Mouse (Mus musculus) stomach, embryonic 16.5 days (tissue): Measurements from ENCODE around the gene Smyd4. TPM values are rescaled to one million over a fixed set of nuclear protein-coding genes. Genes with fewer than 3 reads are reported as not detected.
A peak's percentile ranks its signal among the peaks of the same experiment; 100 is the strongest.
"Not testable (repeated sequence)": the region's sequence is repeated elsewhere in the genome, so short reads cannot be mapped to it uniquely, and the experiment has no call there.

Source experiments
- ATAC-seq: fragments of 200-750 bp; cut with Nextera tagmentation; 2 replicates; pipeline ENCODE4 v1.8.0; 2017; ENCODE audit warnings: moderate number of reproducible peaks, moderate TSS enrichment; ENCODE audit not compliant: insufficient read depth, low FRiP score
- H3K27ac ChIP-seq: fragments of 300-500 bp; sonication (generic); 2 replicates; pipeline ENCODE4 v1.5.1; 2014; ENCODE audit warnings: low read length
- H3K27me3 ChIP-seq: fragments of 300-500 bp; sonication (generic); 2 replicates; pipeline ENCODE4 v1.6.1; 2014; ENCODE audit warnings: low read length, control low read depth, mixed read lengths; ENCODE audit not compliant: control insufficient read depth, insufficient read depth
- H3K36me3 ChIP-seq: fragments of 300-500 bp; sonication (generic); 2 replicates; pipeline ENCODE4 v1.6.1; 2014; ENCODE audit warnings: low read length; ENCODE audit not compliant: control insufficient read depth, insufficient read depth
- H3K4me1 ChIP-seq: fragments of 300-500 bp; sonication (generic); 2 replicates; pipeline ENCODE4 v1.6.1; 2014; ENCODE audit warnings: low read length, control low read depth, mixed read lengths; ENCODE audit not compliant: control insufficient read depth, insufficient read depth
- H3K4me2 ChIP-seq: fragments of 300-500 bp; sonication (generic); 2 replicates; pipeline ENCODE4 v1.6.1; 2014; ENCODE audit warnings: low read depth, low read length, mixed read lengths
- H3K4me3 ChIP-seq: fragments of 300-500 bp; sonication (generic); replicated peaks from 2 replicates; pipeline ENCODE4 v1.5.1; 2014; ENCODE audit warnings: mild to moderate bottlenecking, low read length
- H3K9ac ChIP-seq: fragments of 300-500 bp; sonication (generic); 2 replicates; pipeline ENCODE4 v1.6.1; 2014; ENCODE audit warnings: low read length
- H3K9me3 ChIP-seq: fragments of 300-500 bp; sonication (generic); replicated peaks from 2 replicates; pipeline ENCODE4 v1.6.1; 2016; ENCODE audit warnings: low read length, control low read depth; ENCODE audit not compliant: control insufficient read depth
- WGBS: fragments of 180-500 bp; shearing (Covaris S2); extraction: QIAGEN DNeasy Blood & Tissue Kit; methylation state at CpG from one replicate; pipeline ENCODE4 v1.1.7; 2014; 5-methylcytosine and 5-hydroxymethylcytosine counted together
- polyA plus RNA-seq: library from polyadenylated mRNA; unstranded; fragments of >200 nt; fragmentation: Nextera tagmentation; extraction: Ambion mirVana; gene quantifications from 2 replicates; pipeline ENCODE4 v1.2.1, GENCODE M21; 2015

The Smyd4 gene
- polyA plus RNA-seq, 1 experiment from 2014 or later = 9.8 TPM

DNA sequence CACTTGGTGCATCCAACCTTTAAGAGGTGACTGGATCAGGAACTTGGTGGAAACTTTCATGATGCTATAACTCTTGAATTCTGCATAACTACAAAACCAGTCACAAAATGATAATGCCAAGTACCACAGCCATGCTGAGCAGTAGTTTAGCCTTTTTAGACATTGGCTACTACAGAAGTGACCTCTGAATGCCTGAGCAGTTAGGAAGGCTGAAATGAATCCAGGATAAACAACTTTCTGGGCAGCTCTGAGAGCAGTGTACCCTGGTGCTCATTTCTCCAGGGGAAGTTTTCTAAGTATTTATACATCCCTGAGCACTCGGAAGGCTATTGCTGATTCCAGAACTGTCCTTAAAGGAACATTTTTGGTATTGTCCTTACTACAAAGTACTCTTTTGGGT is 7.2 kb downstream of the Smyd4 start:
- 91% methylated on average over 1 of the region's 1 CpGs for WGBS
- H3K27me3 ChIP-seq = no peaks in the 10 kb centered on the region
- 0 out of 2 replicates have a peak, but pooled peaks cover 6% of the 10 kb centered on the region for H3K4me1 ChIP-seq
- no peaks in the 10 kb centered on the region for H3K9me3 ChIP-seq
- no peak overlapping the region for H3K4me3 ChIP-seq
- no peak overlapping the region for H3K27ac ChIP-seq
- no peak overlapping the region for H3K9ac ChIP-seq
- no peaks in the 10 kb centered on the region for H3K36me3 ChIP-seq
- H3K4me2 ChIP-seq = no peak overlapping the region
- ATAC-seq = no peak

DNA sequence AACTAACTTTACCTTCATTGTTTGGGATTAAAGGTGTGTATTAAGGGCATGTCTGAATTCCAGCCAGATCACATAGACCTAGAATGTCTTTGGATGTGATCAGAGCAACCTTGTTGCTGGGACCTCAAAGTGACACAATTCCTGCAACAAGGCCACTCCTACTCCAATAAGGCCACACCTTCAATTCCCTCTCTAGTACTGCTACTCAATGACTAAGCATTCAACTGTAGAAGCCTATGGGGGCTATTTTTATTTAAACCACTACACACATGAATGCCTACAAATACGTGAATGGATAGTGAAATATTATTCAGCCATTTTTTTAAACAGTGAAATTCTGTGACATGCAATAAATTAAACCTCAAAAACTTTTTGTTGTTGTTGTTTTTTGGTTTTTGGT is 28.9 kb downstream of the Smyd4 start:
- no peak overlapping the region for H3K27ac ChIP-seq
- H3K9ac ChIP-seq = no peak overlapping the region
- ATAC-seq = no peak
- H3K9me3 ChIP-seq = no peaks in the 10 kb centered on the region
- H3K36me3 ChIP-seq = no peaks in the 10 kb centered on the region
- 78% methylated on average over 1 of the region's 1 CpGs for WGBS
- no peak overlapping the region for H3K4me3 ChIP-seq
- no peaks in the 10 kb centered on the region for H3K27me3 ChIP-seq
- H3K4me2 ChIP-seq = no peak overlapping the region
- no peaks in the 10 kb centered on the region for H3K4me1 ChIP-seq

DNA sequence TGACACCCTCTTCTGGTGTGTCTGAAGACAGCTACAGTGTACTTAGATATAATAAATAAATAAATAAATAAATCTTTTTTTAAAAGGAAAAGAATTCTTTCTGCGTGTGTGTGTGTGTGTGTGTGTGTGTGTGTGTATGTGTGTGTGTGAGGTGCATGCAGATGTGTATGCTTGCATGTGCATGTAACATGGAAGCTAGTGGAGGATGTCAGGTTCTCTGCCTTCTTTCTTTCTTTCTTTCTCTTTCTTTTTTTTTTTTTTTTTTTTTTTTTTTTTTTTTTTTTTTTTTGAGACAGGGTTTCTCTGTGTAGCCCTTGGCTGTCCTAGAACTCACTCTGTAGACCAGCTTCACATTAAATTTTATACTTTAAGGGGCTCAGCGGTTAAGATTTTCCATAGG is 30.6 kb downstream of the Smyd4 start:
- H3K9me3 ChIP-seq, ATAC-seq, H3K27ac ChIP-seq, H3K4me2 ChIP-seq, H3K27me3 ChIP-seq, H3K9ac ChIP-seq, H3K36me3 ChIP-seq, H3K4me3 ChIP-seq, H3K4me1 ChIP-seq: not testable (repeated sequence)
- WGBS = 93% methylated on average over 2 of the region's 2 CpGs

DNA sequence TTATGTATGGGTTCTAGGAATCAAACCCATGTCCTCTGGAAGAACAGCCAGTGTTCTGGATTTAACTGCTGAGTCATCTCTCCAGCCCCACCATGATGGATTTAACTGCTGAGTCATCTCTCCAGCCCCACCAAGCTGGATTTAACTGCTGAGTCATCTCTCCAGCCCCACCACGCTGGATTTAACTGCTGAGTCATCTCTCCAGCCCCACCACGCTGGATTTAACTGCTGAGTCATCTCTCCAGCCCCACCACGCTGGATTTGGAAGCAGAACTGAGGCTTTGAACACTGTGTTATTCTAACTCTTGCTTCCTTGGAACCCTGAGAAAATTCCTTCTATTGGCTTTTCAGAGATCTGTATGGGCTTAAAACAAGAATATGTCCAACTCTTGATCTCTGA is 35.3 kb downstream of the Smyd4 start:
- H3K4me2 ChIP-seq, H3K27me3 ChIP-seq, H3K4me1 ChIP-seq, H3K4me3 ChIP-seq, ATAC-seq, H3K9me3 ChIP-seq, H3K27ac ChIP-seq, H3K9ac ChIP-seq, H3K36me3 ChIP-seq: not testable (repeated sequence)
- WGBS = 47% methylated on average over 3 of the region's 3 CpGs

DNA sequence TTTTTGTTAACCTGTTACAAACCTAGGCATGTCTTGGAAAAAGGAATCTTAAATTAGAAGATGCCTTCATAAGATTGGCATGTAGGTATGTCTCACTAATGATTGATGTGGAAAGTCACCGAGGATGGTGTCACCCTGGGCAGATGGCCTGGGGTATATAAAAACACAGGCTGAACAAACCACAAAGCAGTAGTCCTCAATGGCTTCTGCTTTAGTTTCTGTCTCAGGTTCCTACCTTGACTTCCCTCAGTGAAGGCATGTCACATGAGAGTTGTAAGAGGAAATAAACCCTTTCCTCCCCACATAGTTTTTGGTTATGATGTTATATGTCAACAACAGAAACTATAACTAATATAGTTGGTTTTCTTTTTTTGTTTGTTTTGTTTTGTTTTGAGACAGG is 47.4 kb downstream of the Smyd4 start:
- H3K4me1 ChIP-seq = no peaks in the 10 kb centered on the region
- no peak overlapping the region for H3K4me2 ChIP-seq
- no peaks in the 10 kb centered on the region for H3K9me3 ChIP-seq
- H3K9ac ChIP-seq = no peak overlapping the region
- H3K36me3 ChIP-seq = no peaks in the 10 kb centered on the region
- 77% methylated on average over 1 of the region's 1 CpGs for WGBS
- H3K27me3 ChIP-seq = no peaks in the 10 kb centered on the region
- no peak for ATAC-seq
- no peak overlapping the region for H3K4me3 ChIP-seq
- no peak overlapping the region for H3K27ac ChIP-seq

DNA sequence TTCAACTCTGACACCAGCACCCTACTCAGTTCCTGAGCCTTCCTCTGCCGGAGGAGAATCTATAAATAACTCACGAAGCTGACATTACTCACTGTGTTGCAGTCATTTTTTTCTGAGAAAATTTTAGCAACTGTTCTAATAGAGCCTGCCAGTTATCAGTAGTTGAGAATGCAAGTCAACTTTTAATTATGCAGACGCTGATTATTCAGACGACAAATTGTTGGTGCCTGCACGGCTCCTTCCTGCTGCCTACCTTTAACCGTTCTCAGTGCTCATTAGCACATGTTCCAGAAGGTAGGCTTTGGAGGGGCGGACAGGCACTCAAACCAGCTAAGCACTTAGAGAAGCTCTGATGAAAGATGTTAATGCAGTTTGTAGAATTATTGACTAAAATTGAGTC is 49.2 kb downstream of the Smyd4 start:
- 71% methylated on average over 7 of the region's 7 CpGs for WGBS
- peaks cover 2% of the 10 kb centered on the region; the same call in 1 of the 2 replicates for H3K4me1 ChIP-seq
- no peak overlapping the region for H3K27ac ChIP-seq
- H3K36me3 ChIP-seq = no peaks in the 10 kb centered on the region
- H3K4me2 ChIP-seq = no peak overlapping the region
- H3K27me3 ChIP-seq = no peaks in the 10 kb centered on the region
- H3K9me3 ChIP-seq = no peaks in the 10 kb centered on the region
- no peak for ATAC-seq
- H3K9ac ChIP-seq = no peak overlapping the region
- H3K4me3 ChIP-seq = no peak overlapping the region

DNA sequence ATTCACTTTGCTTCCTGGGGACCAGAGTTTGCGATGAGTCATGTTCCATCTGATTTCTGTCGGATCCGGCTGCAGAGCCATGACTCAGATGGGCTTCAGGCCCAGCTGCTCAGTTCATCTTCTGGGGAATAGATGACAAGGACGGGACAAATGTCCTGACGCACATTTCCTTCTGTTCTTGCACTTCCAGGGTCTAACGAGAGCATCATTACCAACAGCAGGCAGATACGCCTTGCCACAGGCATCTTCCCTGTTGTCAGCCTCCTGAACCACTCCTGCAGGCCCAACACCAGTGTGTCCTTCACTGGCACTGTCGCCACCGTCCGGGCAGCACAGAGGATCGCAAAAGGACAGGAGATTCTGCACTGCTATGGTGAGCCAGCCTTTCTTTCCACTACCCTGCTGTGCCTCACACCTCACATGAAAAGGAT is 51.2 kb downstream of the Smyd4 start:
- no peaks in the 10 kb centered on the region for H3K9me3 ChIP-seq
- no peak overlapping the region for H3K4me2 ChIP-seq
- H3K36me3 ChIP-seq = no peaks in the 10 kb centered on the region
- H3K9ac ChIP-seq = no peak overlapping the region
- H3K27me3 ChIP-seq = no peaks in the 10 kb centered on the region
- ATAC-seq = no peak
- 84% methylated on average over 11 of the region's 11 CpGs for WGBS
- H3K4me1 ChIP-seq = peaks cover 7% of the 10 kb centered on the region
- H3K27ac ChIP-seq = no peak overlapping the region
- H3K4me3 ChIP-seq = no peak overlapping the region

DNA sequence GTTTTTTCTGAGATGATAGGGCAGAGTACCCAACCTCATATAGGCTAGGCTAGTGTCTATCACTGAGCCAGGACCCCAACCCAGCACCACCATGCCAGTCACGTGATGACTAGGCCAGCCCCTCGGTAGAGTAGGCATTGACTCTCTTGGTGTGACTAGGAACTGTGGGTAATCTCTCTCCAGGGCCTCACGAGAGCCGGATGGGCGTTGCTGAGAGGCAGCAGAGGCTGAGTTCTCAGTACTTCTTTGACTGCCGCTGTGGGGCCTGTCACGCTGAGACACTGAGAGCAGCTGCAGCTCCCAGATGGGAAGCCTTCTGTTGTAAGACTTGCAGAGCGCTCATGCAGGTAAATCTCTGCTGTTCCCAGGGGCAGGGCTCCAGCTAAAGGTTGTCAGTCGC is 51.9 kb downstream of the Smyd4 start:
- H3K4me3 ChIP-seq = no peak overlapping the region
- H3K9ac ChIP-seq = no peak overlapping the region
- H3K4me1 ChIP-seq = peaks cover 7% of the 10 kb centered on the region
- no peak for ATAC-seq
- H3K27ac ChIP-seq = no peak overlapping the region
- H3K36me3 ChIP-seq = no peaks in the 10 kb centered on the region
- H3K27me3 ChIP-seq = no peaks in the 10 kb centered on the region
- H3K9me3 ChIP-seq = no peaks in the 10 kb centered on the region
- H3K4me2 ChIP-seq = no peak overlapping the region
- 78% methylated on average over 9 of the region's 9 CpGs for WGBS

DNA sequence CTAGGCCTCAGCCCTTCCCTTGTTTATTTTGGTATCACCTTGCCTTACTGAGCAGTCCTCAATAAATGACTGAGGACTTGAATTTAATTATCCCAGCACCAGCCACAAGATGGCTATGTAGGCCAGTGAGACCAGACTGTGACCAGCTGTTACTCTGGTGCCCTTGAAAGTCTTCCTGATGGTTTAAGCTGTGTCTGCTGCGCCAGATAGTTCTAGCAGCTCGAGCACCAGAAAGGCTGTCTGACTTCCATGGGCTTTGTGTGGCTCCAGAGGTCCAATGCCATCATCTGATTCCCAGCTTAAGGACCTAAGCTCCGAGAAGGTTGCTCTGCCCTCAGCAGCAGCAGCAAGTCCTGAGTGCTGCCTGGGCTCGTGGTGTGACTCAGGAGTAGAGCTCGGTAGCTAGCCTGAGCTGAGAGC is 54.0 kb downstream of the Smyd4 start:
- Histone ChIP-seq H3K4me3 (no peak overlapping the region), H3K4me1 (peaks cover 7% of the 10 kb centered on the region), H3K27ac (peak overlapping the region; percentile 36; the same call in 1 of the 2 replicates), H3K27me3 (no peaks in the 10 kb centered on the region), H3K4me2 (no peak overlapping the region), H3K9me3 (no peaks in the 10 kb centered on the region), H3K36me3 (no peaks in the 10 kb centered on the region), H3K9ac (peak overlapping the region; percentile 46; the same call in 1 of the 2 replicates)
- WGBS = 48% methylated on average over 5 of the region's 5 CpGs
- peak; percentile 78; the same call in 1 of the 2 replicates for ATAC-seq
